Mouse (Mus musculus) retina, adult 2 months (tissue): ENCODE measurements around the gene Snx11.
A peak's percentile ranks its signal among the peaks of the same experiment; 100 is the strongest.
"Not testable (repeated sequence)": the region's sequence is repeated elsewhere in the genome, so short reads cannot be mapped to it uniquely, and the experiment has no call there.

Experiments used
- DNase-seq: peaks from one replicate; pipeline ENCODE4 v3.0.0-alpha.2; 2012; ENCODE audit warnings: low read depth, low spot score

The Snx11 gene

GRCm38 (mm10) chr11:96776968-96777962 lies at the start of gene Snx11:
TSS of gene Snx11 (minus strand) at chr11:96777559.
- peak; percentile 98 for DNase-seq

DNA sequence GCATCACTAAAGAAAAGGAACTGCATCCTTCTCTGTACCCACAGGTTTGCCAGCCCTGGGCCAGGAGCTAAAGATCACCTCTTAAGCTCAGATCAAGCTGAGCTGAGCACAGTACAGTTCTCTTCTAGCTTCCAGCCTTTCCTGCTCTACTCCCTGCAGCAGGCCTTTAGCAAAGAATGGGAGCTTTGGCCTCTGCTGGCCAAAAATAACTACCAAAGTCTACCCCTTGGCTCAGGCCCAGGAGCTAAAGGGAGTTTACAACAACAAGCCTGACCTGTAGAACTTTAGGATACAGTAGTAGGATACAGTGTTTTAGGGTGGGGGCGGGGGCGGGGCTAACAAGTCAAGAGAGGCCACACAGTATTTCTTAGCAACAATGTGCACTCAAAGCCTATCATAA lies 49.1 kb upstream of the Snx11 start:
- no peak for DNase-seq

GRCm38 (mm10) chr11:96824783-96825495 lies 47.6 kb upstream of the Snx11 start:
- peak; percentile 48 for DNase-seq

DNA sequence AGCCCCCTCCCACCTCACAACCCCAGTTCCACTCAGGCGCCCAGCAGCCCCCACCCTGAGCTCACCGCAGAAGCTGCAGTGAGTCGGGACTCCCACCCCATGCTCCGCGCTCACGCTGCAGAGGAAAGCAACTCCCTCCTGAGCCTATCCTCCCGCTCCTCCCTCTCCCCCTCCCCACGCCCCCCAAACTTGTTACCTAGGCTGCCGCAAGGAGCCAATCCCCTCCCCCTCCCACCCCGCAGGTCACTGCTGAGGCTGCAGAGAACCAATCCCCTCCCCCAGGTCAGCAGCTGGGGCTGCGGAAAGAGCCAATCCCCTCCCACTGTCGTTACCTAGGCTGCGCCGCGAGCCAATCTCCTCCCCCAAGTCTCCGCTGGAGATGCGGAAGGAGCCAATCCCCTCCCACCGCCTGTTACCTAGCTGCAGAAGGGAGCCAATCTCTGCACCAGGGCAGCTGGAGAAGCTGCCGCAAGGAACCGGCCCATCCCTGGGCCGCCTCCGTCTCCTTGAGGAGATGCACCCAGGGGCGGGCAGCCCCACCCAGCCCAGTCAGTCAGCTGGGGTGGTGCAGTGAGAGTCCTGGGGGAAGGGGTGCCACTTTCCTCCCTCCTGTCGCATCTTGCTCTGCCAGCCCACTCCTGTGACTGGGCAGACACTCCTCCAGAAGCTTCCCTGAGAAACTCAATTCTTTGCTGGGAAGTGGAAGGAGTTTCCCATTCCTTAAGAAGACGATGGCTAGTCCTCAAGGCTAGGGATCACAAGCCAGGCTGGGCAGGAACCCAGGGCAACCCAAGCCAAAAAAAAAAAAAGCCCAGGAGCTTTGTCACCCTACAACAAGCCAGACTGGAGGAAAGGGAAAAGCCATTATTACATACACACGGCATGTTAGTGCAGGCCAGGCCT lies 46.8 kb upstream of the Snx11 start:
- DNase-seq = peak; percentile 73

GRCm38 (mm10) chr11:96823471-96823837 lies 46.1 kb upstream of the Snx11 start:
- no peak for DNase-seq

- DNase-seq = no peak
Observed at GRCm38 (mm10) chr11:96822675-96823470, 45.5 kb upstream of the Snx11 start.

DNA sequence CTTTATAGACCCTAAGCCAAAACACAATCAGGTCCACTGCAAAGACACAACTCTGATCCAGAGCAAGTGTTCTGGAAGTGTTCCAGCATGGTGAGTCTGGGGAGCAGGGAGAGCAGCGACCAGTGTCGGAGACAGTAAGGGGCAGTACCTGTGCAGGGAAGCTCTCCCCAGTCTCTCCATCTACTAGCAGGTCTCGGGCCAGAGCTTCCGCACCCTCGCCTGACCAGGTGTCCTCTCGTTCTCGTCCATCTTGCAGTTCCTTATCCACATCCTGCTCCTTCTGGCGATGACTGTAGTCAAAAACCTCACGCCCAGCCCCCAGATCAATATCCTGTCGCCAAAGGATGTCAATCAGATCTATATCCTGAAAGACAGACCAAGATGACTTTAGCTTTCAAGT lies 44.6 kb upstream of the Snx11 start:
- DNase-seq = no peak

DNA sequence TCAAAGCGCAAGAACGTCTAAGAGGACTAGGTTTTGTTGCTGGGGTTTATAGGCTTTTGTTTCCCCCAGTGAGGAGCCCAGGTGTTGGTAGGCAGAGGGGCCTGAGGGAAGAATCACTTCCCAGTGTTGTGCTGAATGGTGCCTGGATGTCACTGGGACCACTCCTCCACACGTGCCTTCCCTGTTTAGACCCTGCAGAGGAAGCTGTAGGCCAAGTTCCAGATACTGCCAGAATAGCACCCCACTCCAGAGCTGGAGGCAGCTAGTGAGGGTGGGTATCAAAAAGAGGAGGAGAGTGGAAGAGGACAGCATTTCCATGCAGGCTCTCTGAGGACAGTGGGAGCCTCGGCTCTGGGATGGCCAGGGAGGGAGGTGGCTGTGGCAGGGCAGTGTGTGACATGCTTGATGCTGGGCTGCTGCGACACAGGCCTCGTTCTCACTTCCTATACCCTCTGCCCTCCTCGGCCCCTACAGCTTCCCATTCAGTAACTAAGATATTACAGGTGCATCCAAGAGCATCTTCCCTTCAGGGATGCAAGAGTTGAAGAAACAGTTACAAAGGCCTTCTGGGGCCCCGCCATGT lies 40.9 kb upstream of the Snx11 start:
- DNase-seq = no peak

GRCm38 (mm10) chr11:96816979-96817378 lies 39.6 kb upstream of the Snx11 start:
- DNase-seq = no peak

DNA sequence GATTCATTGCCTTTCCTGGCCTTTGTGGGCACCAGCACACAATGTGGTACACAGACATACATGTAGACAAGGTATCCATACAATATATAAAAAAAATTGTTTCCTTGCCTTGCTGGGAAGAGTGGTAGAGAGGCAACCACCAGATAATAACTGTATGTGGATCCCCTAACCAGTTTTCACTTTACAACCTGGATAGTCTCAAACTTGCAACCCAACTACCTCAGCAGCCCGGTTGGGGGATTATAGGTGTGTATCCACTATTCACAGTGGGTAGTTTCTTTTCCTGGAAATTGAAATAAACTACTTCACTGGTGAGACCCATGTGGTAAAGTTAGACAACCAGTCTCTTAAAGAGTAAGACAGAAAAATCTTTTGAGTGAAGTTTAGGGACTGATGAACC lies 39.1 kb upstream of the Snx11 start:
- DNase-seq = no peak

DNA sequence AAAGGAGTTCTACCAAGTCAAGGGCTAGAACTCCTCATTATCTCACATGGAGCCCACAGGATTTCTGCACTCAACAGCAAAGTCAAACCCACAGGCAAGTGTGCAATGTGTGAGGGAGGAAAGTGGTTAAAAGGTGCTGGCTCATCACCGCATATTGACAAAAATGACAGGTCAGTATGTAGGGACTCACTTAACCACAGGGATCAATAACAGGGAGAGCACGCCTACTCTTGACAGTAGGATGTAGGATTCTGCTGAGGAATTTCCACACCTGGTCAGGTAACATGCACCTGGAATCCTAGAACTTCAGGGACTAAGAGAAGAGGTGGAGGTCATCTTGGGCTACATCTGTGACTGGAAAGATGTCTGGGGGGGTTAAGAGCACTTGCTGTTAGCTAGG lies 38.5 kb upstream of the Snx11 start:
- DNase-seq = no peak

GRCm38 (mm10) chr11:96814443-96814842 lies 37.1 kb upstream of the Snx11 start:
- no peak for DNase-seq

DNA sequence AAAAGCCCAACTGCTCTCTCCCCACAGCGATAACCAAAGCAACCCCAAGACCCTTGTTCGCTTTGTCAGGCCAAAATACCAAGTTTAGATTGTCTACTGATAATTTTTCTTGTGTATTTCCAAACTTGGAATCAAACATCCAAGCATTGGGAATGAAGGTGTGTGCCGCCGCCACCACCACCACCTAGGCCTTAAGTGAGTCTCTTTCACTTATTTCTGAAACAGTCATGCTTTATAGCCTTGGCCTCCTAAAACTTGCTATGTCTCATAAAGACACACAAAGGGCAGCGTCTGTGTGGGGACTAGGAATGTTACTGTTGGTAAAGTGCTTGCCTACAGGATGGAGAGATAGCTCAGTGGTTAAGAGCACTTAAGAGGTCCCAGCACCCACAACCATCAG lies 36.6 kb upstream of the Snx11 start:
- no peak for DNase-seq

GRCm38 (mm10) chr11:96813455-96813854 lies 36.1 kb upstream of the Snx11 start:
- no peak for DNase-seq

- DNase-seq = not testable (repeated sequence)
Observed at GRCm38 (mm10) chr11:96811188-96811587, 33.8 kb upstream of the Snx11 start.

DNA sequence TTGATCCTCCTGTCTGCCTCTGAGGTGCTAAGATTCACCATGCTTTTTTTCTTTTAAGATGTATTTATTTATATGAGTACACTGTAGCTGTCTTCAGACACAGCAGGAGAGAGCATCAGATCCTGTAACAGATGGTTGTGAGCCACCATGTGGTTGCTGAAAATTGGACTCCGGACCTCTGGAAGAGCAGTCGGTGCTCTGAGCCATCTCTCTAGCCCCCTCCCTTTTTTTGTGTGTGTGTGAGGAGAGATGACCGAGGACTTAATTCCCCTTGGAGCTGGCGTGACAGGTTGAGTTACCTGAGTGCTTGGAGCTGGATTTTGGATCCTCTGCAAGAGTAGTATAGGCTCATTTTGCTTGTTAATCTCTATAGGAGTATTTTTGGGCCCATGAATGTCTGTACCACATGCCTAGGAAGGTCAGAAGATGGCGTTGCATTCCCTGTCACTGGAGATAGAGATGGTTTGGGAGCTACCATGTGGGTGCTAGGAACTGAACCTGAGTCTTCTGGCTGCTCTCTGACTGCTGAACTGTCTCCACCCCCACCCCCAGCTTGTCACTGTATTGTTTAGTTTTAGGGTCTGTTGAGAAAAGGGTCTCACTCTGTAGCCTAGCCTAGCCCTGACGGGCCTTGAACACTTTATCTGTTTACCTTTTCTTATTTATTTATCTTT lies 32.3 kb upstream of the Snx11 start:
- DNase-seq = no peak

DNA sequence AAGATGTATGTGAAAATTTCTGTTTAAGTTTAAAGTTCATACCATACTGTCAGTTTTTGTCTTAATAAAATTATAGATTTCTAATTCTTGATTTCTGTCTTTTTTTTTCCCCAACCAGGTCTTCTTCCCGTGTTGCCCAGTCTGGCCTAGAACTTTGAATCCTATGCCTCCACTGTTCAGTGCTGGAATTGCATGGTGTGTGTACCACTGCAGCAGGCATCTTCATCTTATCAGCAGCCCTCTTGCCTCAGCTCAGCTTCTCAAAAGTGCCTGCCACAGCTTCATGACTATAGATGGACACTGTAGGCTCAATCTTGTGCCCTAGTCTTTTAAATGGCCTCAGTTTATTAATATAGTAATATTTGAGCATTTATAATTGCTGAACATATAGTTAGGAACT lies 30.7 kb upstream of the Snx11 start:
- no peak for DNase-seq

GRCm38 (mm10) chr11:96805606-96806005 lies 28.2 kb upstream of the Snx11 start:
- DNase-seq = no peak

- no peak for DNase-seq
Observed at GRCm38 (mm10) chr11:96799511-96799910, 22.2 kb upstream of the Snx11 start.

GRCm38 (mm10) chr11:96796586-96796985 lies 19.2 kb upstream of the Snx11 start:
- no peak for DNase-seq
